Mouse (Mus musculus) mature B cell (primary cell): ENCODE results near the gene Spink4.

Source experiments
- in situ Hi-C: fragments of 300-500 bp; cut with MboI; formaldehyde crosslinking; loops from 2 replicates; pipeline ENCODE4 v1.14.3; 2019

The Spink4 gene

GRCm38 (mm10) chr4:40919785-40920184 is at the start of gene Spink4:
TSS of gene Spink4 (plus strand) at chr4:40920052.
- in situ Hi-C loops = no loop called here

DNA sequence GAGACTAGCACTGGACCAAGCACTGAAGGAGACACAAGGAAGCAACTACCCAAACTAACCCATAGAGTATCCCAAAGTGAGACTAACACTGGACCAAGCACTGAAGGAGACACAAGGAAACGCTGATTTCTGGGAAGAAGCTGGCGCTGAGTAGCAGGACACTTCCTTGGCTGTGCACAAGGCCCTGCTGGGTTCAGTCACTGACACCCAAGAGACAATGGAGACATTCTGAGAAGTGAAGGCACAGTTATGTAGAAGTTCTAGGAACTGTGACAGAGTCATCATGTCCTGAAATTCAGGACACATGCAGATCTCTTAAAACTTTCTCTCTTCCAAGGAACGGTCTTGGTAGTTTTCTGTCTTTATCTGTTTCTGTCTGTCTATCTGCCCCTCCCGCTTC is 49.6 kb upstream of the Spink4 start:
- in situ Hi-C loops = no loop called here

DNA sequence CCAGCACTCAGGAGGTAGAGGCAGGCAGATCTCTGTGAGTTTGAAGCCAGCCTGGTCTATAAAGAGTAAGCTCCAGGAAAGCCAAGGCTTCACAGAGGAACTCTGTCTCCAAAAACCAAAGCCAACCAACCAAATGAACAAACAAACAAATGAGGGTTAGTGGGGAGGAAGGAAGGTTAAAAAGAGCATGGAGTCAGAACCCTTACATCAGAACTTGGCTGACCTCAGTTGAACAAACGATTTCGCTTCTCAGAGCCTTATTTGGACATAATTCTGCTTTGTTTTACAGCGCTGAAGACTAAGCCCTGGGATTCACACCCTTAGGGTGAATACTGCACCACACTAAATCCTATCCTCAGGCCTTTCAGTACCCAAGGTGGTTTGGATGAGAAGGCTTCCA is 47.7 kb upstream of the Spink4 start:
- in situ Hi-C loops = no loop called here

DNA sequence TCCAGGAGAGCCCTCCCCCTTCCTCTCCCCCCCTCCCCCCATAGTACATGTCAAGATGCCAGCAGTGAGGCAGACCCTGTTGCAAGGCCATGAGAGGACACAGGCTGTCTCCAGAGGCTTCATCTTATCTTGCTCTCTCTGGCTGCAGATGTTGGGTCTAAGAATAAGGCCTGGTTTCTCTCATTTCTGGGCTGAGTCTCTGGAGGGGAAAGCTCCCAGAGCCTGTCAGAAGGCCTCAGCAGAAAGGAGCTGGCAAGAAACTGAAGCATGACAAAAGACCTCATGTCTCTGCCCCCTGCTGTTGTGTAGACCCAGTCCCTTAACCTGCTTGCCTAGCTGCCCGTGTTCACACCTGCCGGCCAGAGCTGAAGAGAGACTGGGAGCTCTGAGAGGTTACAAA is 46.5 kb upstream of the Spink4 start:
- in situ Hi-C loops = no loop called here

GRCm38 (mm10) chr4:40874151-40874600 is 45.7 kb upstream of the Spink4 start:
- in situ Hi-C loops = no loop called here

DNA sequence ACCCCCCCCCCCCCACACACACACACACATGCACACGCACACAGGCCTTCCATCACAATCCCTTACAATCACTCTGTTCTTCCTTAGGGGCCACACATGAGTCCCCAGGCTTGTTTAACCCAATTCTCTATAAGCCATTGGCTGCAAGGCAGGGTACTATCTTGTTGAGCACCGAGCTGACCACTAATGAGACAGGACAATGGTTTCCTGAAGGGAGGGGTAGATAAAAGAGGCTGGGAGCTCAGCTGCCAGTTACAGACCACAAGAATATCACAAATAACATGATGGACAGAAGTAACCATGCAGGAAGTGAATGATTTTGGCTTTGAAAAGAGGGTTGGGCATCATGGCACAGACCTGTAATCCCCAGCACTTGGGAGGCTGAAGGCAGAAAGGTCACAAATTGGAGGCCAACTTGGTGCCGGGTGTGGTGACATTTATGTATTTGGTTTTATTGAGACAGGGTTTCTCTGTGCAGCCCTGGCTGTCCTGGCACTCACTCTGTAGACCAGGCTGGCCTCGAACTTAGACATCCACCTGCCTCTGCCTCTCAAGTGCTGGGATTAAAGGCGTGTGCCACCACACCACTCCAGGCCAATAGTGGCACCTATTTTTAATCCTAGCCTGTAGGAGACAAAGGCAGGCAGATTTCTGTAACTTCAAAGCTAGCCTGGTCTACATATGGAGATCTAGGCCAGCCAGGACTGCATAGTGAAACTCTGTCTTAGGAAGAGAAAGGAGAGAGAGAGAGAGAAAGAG is 44.9 kb upstream of the Spink4 start:
- in situ Hi-C loops = no loop called here

GRCm38 (mm10) chr4:40875842-40876241 is 44.0 kb upstream of the Spink4 start:
- in situ Hi-C loops = no loop called here

- in situ Hi-C loops = no loop called here
Observed at GRCm38 (mm10) chr4:40876814-40877371, 43.0 kb upstream of the Spink4 start.

DNA sequence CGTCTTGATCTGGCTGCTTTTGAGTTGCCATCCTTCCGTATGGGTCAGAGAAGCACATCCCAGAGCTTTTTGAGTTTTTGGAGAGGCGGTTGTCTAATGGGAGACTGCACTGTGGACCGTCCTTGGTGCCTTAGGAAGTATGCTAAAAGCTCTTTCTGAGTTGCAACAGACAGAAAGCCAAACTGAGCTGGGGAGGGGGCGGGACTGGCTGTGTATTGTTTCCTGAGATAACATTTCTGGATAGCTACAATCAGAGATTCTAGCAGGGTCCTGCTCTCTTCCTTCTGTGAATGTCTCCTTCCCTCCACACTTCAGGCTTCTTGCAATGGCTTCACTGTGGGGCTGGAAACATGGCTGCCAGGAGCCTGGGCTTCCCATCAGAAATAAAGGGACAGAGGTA is 42.3 kb upstream of the Spink4 start:
- in situ Hi-C loops = no loop called here

GRCm38 (mm10) chr4:40883200-40883599 is 36.7 kb upstream of the Spink4 start:
- in situ Hi-C loops = no loop called here

- in situ Hi-C loops = no loop called here
Observed at GRCm38 (mm10) chr4:40884282-40885165, 35.3 kb upstream of the Spink4 start.

- in situ Hi-C loops = no loop called here
Observed at GRCm38 (mm10) chr4:40885166-40885525, 34.7 kb upstream of the Spink4 start.

GRCm38 (mm10) chr4:40885883-40886282 is 34.0 kb upstream of the Spink4 start:
- in situ Hi-C loops = no loop called here

GRCm38 (mm10) chr4:40888839-40889238 is 31.0 kb upstream of the Spink4 start:
- in situ Hi-C loops = no loop called here

DNA sequence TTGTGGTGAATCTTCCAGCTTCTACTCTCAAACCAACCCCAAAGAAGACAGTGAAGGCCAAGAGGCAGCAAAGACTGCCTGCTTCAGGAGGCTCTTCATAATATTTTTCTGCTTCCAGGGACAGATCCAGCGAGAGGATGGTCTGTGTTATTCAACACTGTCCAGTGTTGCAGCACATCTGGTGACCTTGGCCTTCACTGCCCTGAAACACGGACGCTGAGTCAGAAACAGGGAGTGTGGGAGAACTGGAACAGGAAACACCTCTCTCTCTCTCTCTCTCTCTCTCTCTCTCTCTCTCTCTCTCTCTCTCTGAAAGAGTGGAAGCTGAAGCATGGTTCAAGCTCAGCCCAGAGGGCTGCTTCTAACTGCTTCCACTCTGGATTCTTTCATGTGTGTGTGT is 30.6 kb upstream of the Spink4 start:
- in situ Hi-C loops = no loop called here

DNA sequence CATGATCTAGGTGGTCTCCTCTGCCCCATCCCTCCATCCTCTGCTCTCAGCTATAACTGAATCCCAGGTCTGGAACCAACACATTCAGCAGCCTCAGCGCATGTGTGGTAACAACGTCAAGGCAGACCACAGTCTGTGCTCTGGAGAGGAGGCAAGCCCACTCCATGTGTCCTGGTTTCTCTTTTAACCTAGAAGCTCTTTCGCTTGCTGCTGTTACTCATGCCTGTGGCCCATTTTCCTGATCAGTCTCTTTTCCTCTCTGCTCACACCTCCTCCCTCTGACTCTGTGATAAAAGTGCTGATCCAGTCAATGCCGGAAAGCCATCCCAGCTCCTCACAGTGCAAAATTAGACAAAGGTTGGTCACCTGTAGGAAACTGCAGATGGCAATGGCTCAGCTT is 29.9 kb upstream of the Spink4 start:
- in situ Hi-C loops = no loop called here

GRCm38 (mm10) chr4:40891206-40891605 is 28.6 kb upstream of the Spink4 start:
- in situ Hi-C loops = no loop called here

- in situ Hi-C loops = no loop called here
Observed at GRCm38 (mm10) chr4:40895118-40895517, 24.7 kb upstream of the Spink4 start.

- in situ Hi-C loops = no loop called here
Observed at GRCm38 (mm10) chr4:40895646-40896045, 24.2 kb upstream of the Spink4 start.

DNA sequence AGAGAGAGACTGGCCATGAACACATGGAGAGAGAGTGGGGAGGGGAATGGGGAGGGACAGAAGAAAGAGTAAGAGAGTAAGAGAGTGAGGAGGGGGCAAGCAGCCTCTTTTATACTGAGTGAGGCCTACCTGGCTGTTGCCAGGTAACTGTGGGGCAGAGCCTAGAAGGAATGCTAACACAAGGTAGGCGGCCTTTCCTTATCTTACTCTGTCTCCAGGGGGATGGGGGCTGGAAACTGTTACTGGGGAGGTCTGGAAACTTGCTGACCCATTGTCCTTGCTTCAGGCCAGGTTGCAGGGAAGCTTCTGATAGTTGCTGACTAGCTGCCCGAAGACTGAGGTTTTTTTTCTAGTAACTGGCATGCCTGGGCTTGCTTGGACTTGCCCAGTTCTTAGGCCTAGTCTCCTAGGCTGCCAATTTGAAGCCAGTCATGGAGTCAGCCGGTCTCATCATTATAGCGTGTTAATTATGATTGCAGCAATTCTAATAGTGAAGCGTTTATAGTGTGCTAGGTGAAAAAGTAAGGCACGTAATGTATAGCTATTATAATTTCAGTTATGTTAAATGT is 21.3 kb upstream of the Spink4 start:
- in situ Hi-C loops = no loop called here

GRCm38 (mm10) chr4:40899264-40899663 is 20.6 kb upstream of the Spink4 start:
- in situ Hi-C loops = no loop called here

DNA sequence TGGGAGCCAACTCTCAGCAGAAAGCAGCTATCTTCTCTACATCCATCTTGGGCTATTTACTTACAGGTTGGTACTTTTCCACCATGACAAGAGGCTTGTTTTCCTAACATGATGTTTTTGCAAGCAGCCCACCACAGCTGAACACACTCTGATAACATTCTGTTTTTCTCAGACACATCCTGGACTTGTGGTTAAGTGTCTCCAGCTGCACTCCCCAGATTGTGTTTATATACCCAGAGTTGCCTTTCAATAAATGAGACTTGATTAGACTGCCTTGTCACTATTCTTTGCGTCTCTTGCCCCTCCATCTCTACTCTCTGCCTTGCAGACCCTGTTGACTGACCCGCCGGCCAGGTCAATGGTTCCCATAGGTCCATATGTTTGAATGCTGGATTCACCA is 19.8 kb upstream of the Spink4 start:
- in situ Hi-C loops = no loop called here
